Mouse (Mus musculus): Measurements from ENCODE around the gene Tor4a. TPM values are rescaled to one million over a fixed set of nuclear protein-coding genes. Genes with fewer than 3 reads are reported as not detected.
A peak's percentile ranks its signal among the peaks of the same experiment; 100 is the strongest.

Gene Tor4a
- polyA plus RNA-seq, 1 experiment from 2014 or later, result 23.0 TPM

GRCm38 (mm10) chr2:25171101-25171768, 25.5 kb downstream of the Tor4a start:
- Histone ChIP-seq H3K9me3 (ENCODE audit: control insufficient read depth, low read length) (no peaks in the 10 kb centered on the region), H3K4me3 (ENCODE audit: low read length) (no peak overlapping the region), H3K4me2 (ENCODE audit: low read depth, low read length) (no peak overlapping the region), H3K27ac (ENCODE audit: low read length) (no peak overlapping the region), H3K4me1 (ENCODE audit: control insufficient read depth, insufficient read depth, low read length) (peaks cover 74% of the 10 kb centered on the region), H3K36me3 (ENCODE audit: control insufficient read depth, insufficient read depth, low read length) (no peaks in the 10 kb centered on the region), H3K27me3 (replicated peaks; ENCODE audit: control insufficient read depth, insufficient read depth, low read length) (no peaks in the 10 kb centered on the region), H3K9ac (ENCODE audit: low read depth, low read length) (no peak overlapping the region)
- ATAC-seq, result no peak
- WGBS, result 88% methylated on average over 6 of the region's 6 CpGs

DNA sequence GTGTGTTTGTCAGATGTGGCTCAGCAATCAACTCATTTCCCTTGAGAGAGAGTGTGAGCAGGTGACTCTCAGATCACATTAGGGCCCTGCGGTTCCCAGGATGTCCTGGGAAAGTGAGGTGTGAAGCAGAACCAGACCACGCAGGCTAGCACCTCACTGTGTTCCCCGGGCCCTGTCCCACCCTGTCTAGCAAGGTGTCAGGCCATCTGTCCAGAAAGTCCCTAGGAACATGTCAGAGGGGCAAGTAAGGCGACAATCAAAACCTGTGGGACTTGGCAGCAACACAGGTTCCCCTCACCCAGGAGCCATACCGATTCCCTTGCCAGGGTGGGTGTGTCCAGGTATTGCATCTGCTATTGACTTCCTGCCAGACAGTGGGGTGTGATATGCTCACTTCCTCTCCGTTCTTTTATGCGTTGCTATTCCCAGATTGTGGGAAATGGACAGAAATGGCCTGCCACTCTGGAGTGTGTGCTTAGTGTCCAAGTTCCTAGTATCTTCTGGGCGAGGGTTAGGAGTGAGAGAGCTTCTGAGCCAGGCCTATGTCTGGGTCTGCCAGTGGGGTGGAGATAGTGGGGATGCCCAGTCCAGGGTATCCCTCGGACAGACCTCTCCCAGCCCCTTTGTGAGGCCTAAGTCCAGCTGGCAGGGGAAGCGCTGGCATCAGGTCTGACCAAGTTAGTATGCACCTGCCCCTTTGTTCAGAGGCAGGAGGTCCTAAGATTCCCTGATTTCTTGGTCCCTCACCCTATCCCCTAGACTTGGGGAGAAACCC, 26.2 kb downstream of the Tor4a start:
- Histone ChIP-seq H3K27me3 (replicated peaks; ENCODE audit: control insufficient read depth, insufficient read depth, low read length) (no peaks in the 10 kb centered on the region), H3K4me2 (ENCODE audit: low read depth, low read length) (no peak overlapping the region), H3K4me1 (ENCODE audit: control insufficient read depth, insufficient read depth, low read length) (peaks cover 67% of the 10 kb centered on the region), H3K4me3 (ENCODE audit: low read length) (no peak overlapping the region), H3K9me3 (ENCODE audit: control insufficient read depth, low read length) (no peaks in the 10 kb centered on the region), H3K36me3 (ENCODE audit: control insufficient read depth, insufficient read depth, low read length) (no peaks in the 10 kb centered on the region), H3K9ac (ENCODE audit: low read depth, low read length) (no peak overlapping the region), H3K27ac (ENCODE audit: low read length) (no peak overlapping the region)
- WGBS, result 61% methylated on average over 10 of the region's 10 CpGs
- ATAC-seq, result no peak

- no peak overlapping the region for H3K4me2 ChIP-seq (ENCODE audit: low read depth, low read length)
Observed at GRCm38 (mm10) chr2:25169778-25170177, 26.9 kb downstream of the Tor4a start.

DNA sequence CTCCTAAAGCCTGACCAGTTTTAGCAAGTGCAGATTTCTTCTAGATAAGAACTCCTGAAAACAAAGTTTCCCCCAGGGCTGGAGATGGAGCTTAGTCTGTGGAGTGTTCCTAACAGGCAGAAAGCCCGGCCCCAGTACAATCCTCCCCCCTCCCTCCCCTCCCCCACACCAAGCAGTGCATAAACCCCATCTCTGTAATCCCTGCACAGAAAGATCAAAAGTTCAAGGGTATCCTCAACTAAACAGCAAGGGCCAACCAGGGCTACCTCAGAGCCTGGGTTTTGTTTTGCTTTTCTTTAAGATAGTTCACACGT, 28.1 kb downstream of the Tor4a start:
- no peak for ATAC-seq
- H3K4me1 ChIP-seq (ENCODE audit: control insufficient read depth, insufficient read depth, low read length), result peaks cover 51% of the 10 kb centered on the region
- H3K36me3 ChIP-seq (ENCODE audit: control insufficient read depth, insufficient read depth, low read length), result no peaks in the 10 kb centered on the region

More at GRCm38 (mm10) chr2:25169778-25170177, 26.9 kb downstream of the Tor4a start:
- Histone ChIP-seq H3K27ac (ENCODE audit: low read length) (no peak overlapping the region; the same call in 1 of the 2 replicates), H3K4me1 (ENCODE audit: control insufficient read depth, insufficient read depth, low read length) (peaks cover 61% of the 10 kb centered on the region), H3K27me3 (replicated peaks; ENCODE audit: control insufficient read depth, insufficient read depth, low read length) (no peaks in the 10 kb centered on the region), H3K4me3 (ENCODE audit: low read length) (no peak overlapping the region), H3K36me3 (ENCODE audit: control insufficient read depth, insufficient read depth, low read length) (no peaks in the 10 kb centered on the region), H3K9ac (ENCODE audit: low read depth, low read length) (no peak overlapping the region), H3K9me3 (ENCODE audit: control insufficient read depth, low read length) (no peaks in the 10 kb centered on the region)
- WGBS, result 44% methylated on average over 5 of the region's 5 CpGs
- ATAC-seq, result no peak

DNA sequence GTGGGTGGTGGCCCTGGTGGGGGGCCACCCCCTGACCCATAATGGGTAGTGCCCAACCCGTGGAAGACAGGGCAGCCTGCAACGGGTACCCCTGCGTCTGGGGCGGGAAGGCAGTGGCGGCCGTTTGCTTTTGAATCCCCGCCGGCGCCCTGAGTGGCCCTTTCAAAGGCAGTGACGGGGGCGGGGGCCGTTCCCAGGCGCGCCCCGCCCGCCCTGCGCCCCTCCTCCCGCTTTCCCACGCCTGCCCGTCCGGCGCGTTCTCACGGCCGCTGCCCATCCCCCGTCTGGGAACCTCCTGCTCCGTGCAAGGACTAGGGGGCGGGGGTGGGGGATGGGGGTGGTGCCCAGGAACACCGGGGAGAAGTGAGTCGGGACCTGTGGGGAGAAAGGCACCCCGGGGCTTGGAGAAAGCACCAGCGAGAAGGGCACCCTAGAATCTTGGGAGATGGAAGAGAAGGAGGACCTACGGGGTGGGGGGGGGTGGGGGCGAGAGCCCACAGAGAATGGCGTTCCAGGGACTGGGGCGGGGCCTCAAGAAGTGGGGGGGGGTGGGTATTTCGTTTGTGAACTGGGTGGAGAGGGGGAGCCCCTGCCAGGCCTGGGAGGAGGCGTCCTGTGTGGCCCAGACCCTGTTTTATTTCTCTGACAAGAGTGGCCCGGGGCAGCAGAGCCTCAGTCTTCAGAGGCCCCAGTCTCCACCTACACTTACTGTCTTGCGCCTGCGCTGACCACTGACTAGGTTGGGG, 28.6 kb downstream of the Tor4a start:
- peaks cover 52% of the 10 kb centered on the region for H3K4me1 ChIP-seq (ENCODE audit: control insufficient read depth, insufficient read depth, low read length)
- 1% methylated on average over 34 of the region's 41 CpGs for WGBS

More for the DNA sequence above, 28.1 kb downstream of the Tor4a start:
- peak overlapping the region; percentile 72 for H3K9ac ChIP-seq (ENCODE audit: low read depth, low read length)
- H3K4me3 ChIP-seq (ENCODE audit: low read length), result peak overlapping the region; percentile 54
- 22% methylated on average over 2 of the region's 2 CpGs for WGBS
- H3K4me2 ChIP-seq (ENCODE audit: low read depth, low read length), result peak overlapping the region; percentile 90
- H3K27ac ChIP-seq (ENCODE audit: low read length), result peak overlapping the region; percentile 83
- no peaks in the 10 kb centered on the region for H3K9me3 ChIP-seq (ENCODE audit: control insufficient read depth, low read length)
- 0 out of 2 replicates have a peak, but pooled peaks cover 3% of the 10 kb centered on the region for H3K27me3 ChIP-seq (replicated peaks; ENCODE audit: control insufficient read depth, insufficient read depth, low read length)

DNA sequence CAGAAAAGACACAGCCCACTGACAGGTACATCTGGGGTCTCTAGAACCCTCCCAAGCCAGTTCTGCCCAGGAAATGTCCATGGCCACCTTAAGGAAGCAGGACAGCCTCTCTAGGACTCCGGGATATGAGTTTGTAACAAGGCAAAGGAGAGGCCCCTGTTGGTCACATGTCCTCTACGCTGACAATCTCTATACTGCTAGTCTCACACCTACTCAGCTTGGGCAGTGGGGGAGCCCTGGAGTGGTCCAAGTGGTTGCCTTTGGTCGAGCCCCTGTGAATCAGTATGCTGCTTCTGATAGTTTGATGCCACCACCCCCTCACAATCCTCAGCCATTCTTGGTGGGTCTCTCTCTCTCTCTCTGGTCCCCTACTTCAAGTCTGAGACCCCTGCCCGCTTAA, 29.2 kb downstream of the Tor4a start:
- Histone ChIP-seq H3K9ac (ENCODE audit: low read depth, low read length) (peak overlapping the region; percentile 72), H3K9me3 (ENCODE audit: control insufficient read depth, low read length) (no peaks in the 10 kb centered on the region), H3K4me1 (ENCODE audit: control insufficient read depth, insufficient read depth, low read length) (peaks cover 51% of the 10 kb centered on the region), H3K27ac (ENCODE audit: low read length) (peak overlapping the region; percentile 83), H3K36me3 (ENCODE audit: control insufficient read depth, insufficient read depth, low read length) (no peaks in the 10 kb centered on the region), H3K4me2 (ENCODE audit: low read depth, low read length) (peak overlapping the region; percentile 90), H3K4me3 (ENCODE audit: low read length) (peak overlapping the region; percentile 54), H3K27me3 (replicated peaks; ENCODE audit: control insufficient read depth, insufficient read depth, low read length) (0 out of 2 replicates have a peak, but pooled peaks cover 3% of the 10 kb centered on the region)
- 23% methylated on average over 4 of the region's 4 CpGs for WGBS
- peak; percentile 62 for ATAC-seq

More for the DNA sequence above, 28.6 kb downstream of the Tor4a start:
- H3K36me3 ChIP-seq (ENCODE audit: control insufficient read depth, insufficient read depth, low read length), result no peaks in the 10 kb centered on the region
- peak; percentile 52 for ATAC-seq
- peak overlapping the region; percentile 54 for H3K4me3 ChIP-seq (ENCODE audit: low read length)
- H3K27ac ChIP-seq (ENCODE audit: low read length), result peak overlapping the region; percentile 83
- 0 out of 2 replicates have a peak, but pooled peaks cover 3% of the 10 kb centered on the region for H3K27me3 ChIP-seq (replicated peaks; ENCODE audit: control insufficient read depth, insufficient read depth, low read length)
- peak overlapping the region; percentile 72 for H3K9ac ChIP-seq (ENCODE audit: low read depth, low read length)
- peak overlapping the region; percentile 90 for H3K4me2 ChIP-seq (ENCODE audit: low read depth, low read length)
- no peaks in the 10 kb centered on the region for H3K9me3 ChIP-seq (ENCODE audit: control insufficient read depth, low read length)

- no peaks in the 10 kb centered on the region for H3K36me3 ChIP-seq (ENCODE audit: control insufficient read depth, insufficient read depth, low read length)
- no peak overlapping the region for H3K27ac ChIP-seq (ENCODE audit: low read length)
- no peaks in the 10 kb centered on the region for H3K27me3 ChIP-seq (replicated peaks; ENCODE audit: control insufficient read depth, insufficient read depth, low read length)
- H3K4me3 ChIP-seq (ENCODE audit: low read length), result no peak overlapping the region
- 54% methylated on average over 2 of the region's 2 CpGs for WGBS
- no peak overlapping the region for H3K4me2 ChIP-seq (ENCODE audit: low read depth, low read length)
- H3K9me3 ChIP-seq (ENCODE audit: control insufficient read depth, low read length), result no peaks in the 10 kb centered on the region
- peaks cover 6% of the 10 kb centered on the region; the same call in 1 of the 2 replicates for H3K4me1 ChIP-seq (ENCODE audit: control insufficient read depth, insufficient read depth, low read length)
- H3K9ac ChIP-seq (ENCODE audit: low read depth, low read length), result no peak overlapping the region
- no peak for ATAC-seq
Observed at GRCm38 (mm10) chr2:25157655-25158054, 39.0 kb downstream of the Tor4a start.

DNA sequence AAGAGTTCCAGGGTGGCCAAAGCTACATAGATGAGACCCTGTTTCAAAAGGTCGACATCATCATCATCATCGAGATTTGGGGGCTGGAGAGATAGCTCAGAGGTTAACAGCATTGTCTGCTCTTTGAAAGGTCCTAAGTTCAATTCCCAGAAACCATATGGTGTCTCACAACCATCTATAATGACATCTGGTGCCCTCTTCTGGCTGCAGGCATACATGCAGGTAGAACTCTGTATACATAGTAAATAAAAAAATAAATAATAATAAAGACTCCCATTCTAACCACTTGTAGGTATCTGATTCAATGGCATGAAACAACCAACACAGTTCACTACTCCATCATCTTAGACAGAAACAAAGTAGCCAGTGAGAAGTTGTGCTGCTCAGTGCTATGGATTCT, 39.7 kb downstream of the Tor4a start:
- 38% methylated on average over 2 of the region's 2 CpGs for WGBS
- no peak overlapping the region for H3K27ac ChIP-seq (ENCODE audit: low read length)
- H3K9me3 ChIP-seq (ENCODE audit: control insufficient read depth, low read length), result no peaks in the 10 kb centered on the region
- no peak for ATAC-seq
- peaks cover 6% of the 10 kb centered on the region; the same call in 1 of the 2 replicates for H3K4me1 ChIP-seq (ENCODE audit: control insufficient read depth, insufficient read depth, low read length)
- no peak overlapping the region for H3K4me3 ChIP-seq (ENCODE audit: low read length)
- H3K9ac ChIP-seq (ENCODE audit: low read depth, low read length), result no peak overlapping the region
- H3K36me3 ChIP-seq (ENCODE audit: control insufficient read depth, insufficient read depth, low read length), result no peaks in the 10 kb centered on the region
- no peak overlapping the region for H3K4me2 ChIP-seq (ENCODE audit: low read depth, low read length)
- no peaks in the 10 kb centered on the region for H3K27me3 ChIP-seq (replicated peaks; ENCODE audit: control insufficient read depth, insufficient read depth, low read length)

DNA sequence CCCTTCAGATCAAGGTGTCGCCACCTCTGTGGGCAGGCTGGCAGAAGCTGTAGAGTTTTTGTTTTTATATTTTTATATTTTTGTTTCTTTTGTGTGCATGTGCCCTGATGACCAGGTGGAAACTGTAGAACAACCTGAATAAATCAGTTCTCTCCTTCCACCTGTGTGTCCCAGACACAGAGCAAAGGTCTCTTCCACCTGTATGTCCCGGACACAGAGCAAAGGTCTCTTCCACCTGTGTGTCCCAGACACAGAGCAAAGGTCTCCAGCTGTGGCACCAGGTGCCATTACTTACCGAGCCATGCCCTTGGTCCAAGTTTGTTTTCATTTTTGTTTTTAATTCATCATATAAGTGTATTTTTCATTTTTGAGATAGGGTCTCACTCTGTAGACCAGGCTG, 40.5 kb downstream of the Tor4a start:
- Histone ChIP-seq H3K36me3 (ENCODE audit: control insufficient read depth, insufficient read depth, low read length) (no peaks in the 10 kb centered on the region), H3K27me3 (replicated peaks; ENCODE audit: control insufficient read depth, insufficient read depth, low read length) (no peaks in the 10 kb centered on the region), H3K9ac (ENCODE audit: low read depth, low read length) (no peak overlapping the region), H3K4me1 (ENCODE audit: control insufficient read depth, insufficient read depth, low read length) (peaks cover 6% of the 10 kb centered on the region; the same call in 1 of the 2 replicates), H3K9me3 (ENCODE audit: control insufficient read depth, low read length) (no peaks in the 10 kb centered on the region), H3K4me3 (ENCODE audit: low read length) (no peak overlapping the region), H3K4me2 (ENCODE audit: low read depth, low read length) (no peak overlapping the region), H3K27ac (ENCODE audit: low read length) (peak overlapping the region; percentile 54)
- 64% methylated on average over 3 of the region's 3 CpGs for WGBS
- peak; percentile 92 for ATAC-seq

Measured in intestine, embryonic 16.5 days (tissue).